Mouse (Mus musculus) E14TG2a.4 (cell line): Measurements from ENCODE around the gene Cyp2t4.

Experiments
- CTCF ChIP-seq: conservative IDR thresholded peaks from 2 replicates; pipeline ENCODE4 v1.5.1; 2014; ENCODE audit warnings: low read length
- NANOG ChIP-seq: IDR thresholded peaks from 2 replicates; pipeline ENCODE4 v1.6.1; 2014; ENCODE audit warnings: borderline replicate concordance, low read length, mixed read lengths
- POU5F1 ChIP-seq: IDR thresholded peaks from 2 replicates; pipeline ENCODE4 v1.6.1; 2014; ENCODE audit warnings: low read length, borderline replicate concordance

- TF ChIP-seq CTCF (no peak), POU5F1 (no peak), NANOG (no peak)
Measured at GRCm38 (mm10) chr7:27197634-27198033, 44.1 kb downstream of the Cyp2t4 start.
